Mouse (Mus musculus) neural tube, embryonic 13.5 days (tissue): ENCODE data around the gene Mast4. TPM values are rescaled to one million over a fixed set of nuclear protein-coding genes. Genes with fewer than 3 reads are reported as not detected.

Source experiments
- ATAC-seq: fragments of 200-750 bp; cut with Nextera tagmentation; 2 replicates; pipeline ENCODE4 v1.8.0; 2017; ENCODE audit warnings: low read depth, mild to moderate bottlenecking, moderate TSS enrichment, moderate library complexity
- H3K27ac ChIP-seq: fragments of 300-500 bp; sonication (generic); replicated peaks from 2 replicates; pipeline ENCODE4 v1.5.1; 2015; ENCODE audit warnings: moderate library complexity, mild to moderate bottlenecking, inconsistent platforms
- H3K27me3 ChIP-seq: fragments of 300-500 bp; sonication (generic); 2 replicates; pipeline ENCODE4 v1.6.1; 2015; ENCODE audit warnings: mild to moderate bottlenecking, inconsistent platforms
- H3K36me3 ChIP-seq: fragments of 300-500 bp; sonication (generic); 2 replicates; pipeline ENCODE4 v1.6.1; 2015; ENCODE audit warnings: mild to moderate bottlenecking, inconsistent platforms
- H3K4me1 ChIP-seq: fragments of 300-500 bp; sonication (generic); replicated peaks from 2 replicates; pipeline ENCODE4 v1.6.1; 2015; ENCODE audit warnings: inconsistent platforms
- H3K4me2 ChIP-seq: fragments of 300-500 bp; sonication (generic); 2 replicates; pipeline ENCODE4 v1.6.1; 2015; ENCODE audit warnings: inconsistent platforms, mild to moderate bottlenecking, moderate library complexity
- H3K4me3 ChIP-seq: fragments of 300-500 bp; sonication (generic); 2 replicates; pipeline ENCODE4 v1.5.1; 2015; ENCODE audit warnings: mild to moderate bottlenecking, inconsistent platforms
- H3K9ac ChIP-seq: fragments of 300-500 bp; sonication (generic); 2 replicates; pipeline ENCODE4 v1.6.1; 2015; ENCODE audit warnings: moderate library complexity, mild to moderate bottlenecking, inconsistent platforms
- H3K9me3 ChIP-seq: fragments of 300-500 bp; sonication (generic); 2 replicates; pipeline ENCODE4 v1.6.1; 2016; ENCODE audit warnings: inconsistent platforms
- WGBS: fragments of 180-500 bp; shearing (Covaris S2); methylation state at CpG from one replicate; pipeline ENCODE4 v1.1.7; 2015; 5-methylcytosine and 5-hydroxymethylcytosine counted together
- polyA plus RNA-seq: library from polyadenylated mRNA; unstranded; fragments of >200 nt; fragmentation: Nextera tagmentation; extraction: Ambion mirVana; gene quantifications from 2 replicates; pipeline ENCODE4 v1.2.1, GENCODE M21; 2015

Gene Mast4
- polyA plus RNA-seq, 1 experiment from 2014 or later = 19.5 TPM

DNA sequence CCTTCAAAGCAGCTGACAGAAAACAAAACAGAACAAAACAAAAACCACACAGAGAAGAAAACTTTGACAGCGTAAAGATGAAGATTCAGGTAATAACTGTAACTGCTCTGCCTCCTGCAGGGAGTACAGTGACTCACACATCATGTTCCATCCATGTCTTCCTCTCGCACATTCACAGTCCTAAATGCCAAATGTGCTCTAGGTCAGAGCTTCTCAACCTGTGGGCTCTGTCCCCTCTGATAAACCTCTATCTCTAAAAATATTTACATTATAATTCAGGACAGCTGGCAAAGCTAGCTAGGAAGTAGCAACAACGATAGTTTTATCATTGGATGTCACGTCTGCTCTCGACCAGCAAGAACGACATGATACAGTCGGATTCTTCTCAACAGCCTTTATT is 517.6 kb downstream of the Mast4 start:
- Histone ChIP-seq H3K4me1 (peaks cover 25% of the 10 kb centered on the region), H3K9ac (no peak overlapping the region), H3K27ac (no peak overlapping the region), H3K36me3 (no peaks in the 10 kb centered on the region), H3K9me3 (no peaks in the 10 kb centered on the region), H3K4me2 (no peak overlapping the region), H3K4me3 (no peak overlapping the region), H3K27me3 (no peaks in the 10 kb centered on the region)
- WGBS = 95% methylated on average over 7 of the region's 7 CpGs
- no peak for ATAC-seq

DNA sequence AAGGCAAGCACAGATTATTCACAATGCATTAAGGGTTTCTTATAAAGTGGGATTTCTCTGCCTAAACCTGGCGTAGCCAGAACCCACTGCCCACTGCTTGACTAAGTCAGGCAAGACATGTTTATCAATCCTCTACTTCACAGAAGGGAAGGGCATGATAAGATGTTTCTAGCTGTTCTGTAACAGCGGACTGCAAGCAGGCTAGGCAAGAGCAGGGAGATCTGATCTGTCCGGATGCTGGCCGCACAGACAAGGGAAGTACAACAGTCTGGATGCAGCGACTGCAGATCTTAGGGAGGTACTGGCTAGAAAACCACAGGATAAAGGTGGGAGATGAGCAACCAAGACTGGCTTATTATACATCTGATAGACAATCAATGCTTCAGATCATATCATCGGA is 519.1 kb downstream of the Mast4 start:
- 93% methylated on average over 6 of the region's 6 CpGs for WGBS
- Histone ChIP-seq H3K4me2 (no peak overlapping the region), H3K4me3 (no peak overlapping the region), H3K9ac (no peak overlapping the region), H3K27me3 (no peaks in the 10 kb centered on the region), H3K9me3 (no peaks in the 10 kb centered on the region), H3K36me3 (no peaks in the 10 kb centered on the region), H3K27ac (no peak overlapping the region), H3K4me1 (peaks cover 40% of the 10 kb centered on the region)
- ATAC-seq = no peak

DNA sequence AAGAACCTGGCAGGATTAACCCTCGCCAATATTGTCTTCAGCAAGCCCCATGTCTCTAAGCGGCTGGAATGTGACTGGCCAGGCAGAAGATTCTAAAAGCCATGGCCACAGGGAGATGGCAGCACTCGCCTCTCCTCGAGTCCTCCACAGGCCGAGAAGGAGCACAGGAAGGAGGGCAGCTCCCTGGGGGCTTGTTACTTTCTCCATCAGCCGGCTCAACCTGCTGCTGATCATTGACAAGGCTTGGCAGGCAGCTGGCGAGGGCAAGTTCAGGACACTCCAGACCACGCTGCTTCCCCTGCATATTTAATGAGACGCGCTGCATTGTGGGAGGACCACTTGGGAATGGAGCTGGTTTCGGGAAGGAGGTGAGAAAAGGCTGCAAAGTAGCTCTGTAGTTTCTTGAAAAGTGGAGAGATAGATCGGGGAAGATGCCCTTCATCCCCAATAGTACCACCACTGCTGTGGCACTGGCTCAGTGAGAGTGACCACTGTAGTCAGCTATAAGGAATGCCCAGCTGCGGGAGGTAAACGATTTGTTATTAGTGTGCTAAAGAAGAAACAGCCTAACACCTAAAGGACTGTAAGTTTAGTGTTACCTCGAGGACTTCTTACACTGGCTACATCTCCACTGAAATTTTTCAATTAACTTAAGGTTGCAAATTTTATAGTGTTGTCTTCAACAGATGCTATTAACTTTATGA is 523.0 kb downstream of the Mast4 start:
- peak overlapping the region; percentile 50; the same call in 1 of the 2 replicates for H3K9ac ChIP-seq
- peaks cover 42% of the 10 kb centered on the region for H3K4me1 ChIP-seq
- peak overlapping the region; percentile 69 for H3K27ac ChIP-seq
- H3K27me3 ChIP-seq = no peaks in the 10 kb centered on the region
- peak overlapping the region; percentile 31 for H3K4me3 ChIP-seq
- peak; percentile 73 for ATAC-seq
- peak overlapping the region; percentile 60 for H3K4me2 ChIP-seq
- no peaks in the 10 kb centered on the region for H3K36me3 ChIP-seq
- H3K9me3 ChIP-seq = no peaks in the 10 kb centered on the region
- 3% methylated on average over 15 of the region's 15 CpGs for WGBS

DNA sequence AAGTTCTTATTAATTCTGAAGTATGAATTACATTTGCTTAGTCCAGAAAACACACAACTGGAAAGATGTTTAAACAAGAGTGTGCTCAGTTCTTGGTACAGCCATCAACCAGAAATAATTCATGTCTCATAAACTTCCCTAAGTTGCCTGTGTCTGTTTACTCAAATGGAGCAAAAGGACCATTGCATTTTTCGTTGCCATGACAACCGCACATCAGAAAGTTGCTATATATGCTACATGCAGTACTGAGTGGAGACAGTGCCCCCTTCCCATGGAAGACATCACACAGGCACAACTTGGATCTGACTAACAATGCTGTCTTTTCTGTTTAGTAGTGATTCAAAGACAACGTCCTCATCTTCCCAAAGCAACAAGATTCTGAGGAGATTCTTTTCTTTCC is 527.6 kb downstream of the Mast4 start:
- no peaks in the 10 kb centered on the region for H3K27me3 ChIP-seq
- WGBS = 90% methylated on average over 3 of the region's 3 CpGs
- ATAC-seq = no peak

DNA sequence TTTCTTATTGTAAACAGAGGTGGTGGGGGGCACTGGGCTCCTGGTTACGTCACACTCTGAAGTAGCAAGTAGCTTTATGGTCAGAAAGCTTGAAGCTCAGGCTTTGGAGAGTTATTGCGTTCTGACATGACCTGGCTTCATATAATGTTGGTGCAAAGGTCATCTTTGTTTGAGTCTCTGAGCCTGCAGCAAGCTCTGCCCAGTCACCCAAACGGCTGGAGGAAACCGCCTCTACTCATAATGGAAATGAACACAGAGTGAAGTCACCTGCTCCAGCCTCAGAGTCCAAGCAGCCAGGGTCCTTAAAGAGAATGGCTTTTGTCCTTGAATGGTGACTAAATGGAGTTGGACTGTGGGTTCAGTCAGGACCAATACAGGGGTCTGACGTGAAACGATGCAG is 529.1 kb downstream of the Mast4 start:
- 74% methylated on average over 6 of the region's 6 CpGs for WGBS
- H3K36me3 ChIP-seq = no peaks in the 10 kb centered on the region

More for the DNA sequence above, 527.6 kb downstream of the Mast4 start:
- no peak overlapping the region for H3K4me2 ChIP-seq
- no peak overlapping the region for H3K9ac ChIP-seq
- no peaks in the 10 kb centered on the region for H3K36me3 ChIP-seq
- H3K9me3 ChIP-seq = no peaks in the 10 kb centered on the region
- no peak overlapping the region for H3K27ac ChIP-seq
- peaks cover 26% of the 10 kb centered on the region for H3K4me1 ChIP-seq
- no peak overlapping the region for H3K4me3 ChIP-seq

DNA sequence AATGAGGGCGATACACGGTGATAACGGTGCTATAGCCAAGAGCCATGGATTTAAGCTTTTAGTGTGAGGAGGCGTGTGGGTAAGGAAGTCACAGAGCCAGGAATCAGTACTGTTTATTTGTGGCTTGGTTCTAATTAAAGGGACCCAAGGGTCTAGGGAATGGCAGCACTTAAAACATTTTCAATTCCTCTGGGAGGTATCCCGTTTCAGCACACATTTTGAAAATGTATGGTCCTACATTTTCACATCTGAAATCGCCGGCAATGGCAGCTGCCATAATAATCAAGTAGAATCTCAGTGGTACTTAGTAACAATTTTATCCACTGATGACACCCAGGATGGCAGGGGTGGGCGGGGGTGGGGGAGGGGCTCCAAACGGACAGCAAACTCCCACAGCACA is 531.1 kb downstream of the Mast4 start:
- peak; percentile 32; the same call in 1 of the 2 replicates for ATAC-seq

More for the DNA sequence above, 529.1 kb downstream of the Mast4 start:
- H3K27me3 ChIP-seq = no peaks in the 10 kb centered on the region
- H3K4me2 ChIP-seq = no peak overlapping the region
- H3K9me3 ChIP-seq = no peaks in the 10 kb centered on the region
- peaks cover 12% of the 10 kb centered on the region for H3K4me1 ChIP-seq
- H3K4me3 ChIP-seq = no peak overlapping the region
- no peak for ATAC-seq
- no peak overlapping the region for H3K9ac ChIP-seq
- H3K27ac ChIP-seq = no peak overlapping the region

DNA sequence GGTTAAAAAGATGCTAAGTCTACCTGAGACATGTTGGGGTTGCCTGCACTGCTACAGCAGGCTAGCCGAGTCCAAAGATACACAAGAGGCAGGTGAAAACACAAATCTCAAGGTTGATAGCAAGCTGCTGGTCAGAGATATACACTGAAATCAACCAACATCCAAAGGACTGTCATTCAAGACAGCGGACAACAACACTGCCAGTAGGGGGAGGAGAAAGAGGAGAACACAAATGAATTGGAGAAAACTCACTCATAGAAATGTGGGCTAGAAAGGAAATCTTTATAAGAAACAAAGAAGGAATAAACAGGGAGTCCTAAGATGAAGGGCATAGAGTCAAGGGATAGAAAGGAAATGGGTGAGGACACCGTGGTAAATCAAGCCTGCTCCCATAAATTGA is 542.1 kb downstream of the Mast4 start:
- Histone ChIP-seq H3K4me2 (no peak overlapping the region), H3K36me3 (no peaks in the 10 kb centered on the region), H3K4me3 (no peak overlapping the region), H3K9ac (no peak overlapping the region), H3K27me3 (no peaks in the 10 kb centered on the region), H3K4me1 (no peaks in the 10 kb centered on the region; the same call in 1 of the 2 replicates), H3K27ac (no peak overlapping the region), H3K9me3 (no peaks in the 10 kb centered on the region)
- ATAC-seq = no peak
- 92% methylated on average over 3 of the region's 3 CpGs for WGBS

More for the DNA sequence above, 531.1 kb downstream of the Mast4 start:
- H3K9me3 ChIP-seq = no peaks in the 10 kb centered on the region
- H3K27me3 ChIP-seq = no peaks in the 10 kb centered on the region
- H3K27ac ChIP-seq = no peak overlapping the region
- no peak overlapping the region for H3K4me2 ChIP-seq
- H3K4me1 ChIP-seq = peaks cover 9% of the 10 kb centered on the region
- WGBS = 50% methylated on average over 9 of the region's 9 CpGs
- no peaks in the 10 kb centered on the region for H3K36me3 ChIP-seq
- H3K9ac ChIP-seq = no peak overlapping the region
- H3K4me3 ChIP-seq = no peak overlapping the region

DNA sequence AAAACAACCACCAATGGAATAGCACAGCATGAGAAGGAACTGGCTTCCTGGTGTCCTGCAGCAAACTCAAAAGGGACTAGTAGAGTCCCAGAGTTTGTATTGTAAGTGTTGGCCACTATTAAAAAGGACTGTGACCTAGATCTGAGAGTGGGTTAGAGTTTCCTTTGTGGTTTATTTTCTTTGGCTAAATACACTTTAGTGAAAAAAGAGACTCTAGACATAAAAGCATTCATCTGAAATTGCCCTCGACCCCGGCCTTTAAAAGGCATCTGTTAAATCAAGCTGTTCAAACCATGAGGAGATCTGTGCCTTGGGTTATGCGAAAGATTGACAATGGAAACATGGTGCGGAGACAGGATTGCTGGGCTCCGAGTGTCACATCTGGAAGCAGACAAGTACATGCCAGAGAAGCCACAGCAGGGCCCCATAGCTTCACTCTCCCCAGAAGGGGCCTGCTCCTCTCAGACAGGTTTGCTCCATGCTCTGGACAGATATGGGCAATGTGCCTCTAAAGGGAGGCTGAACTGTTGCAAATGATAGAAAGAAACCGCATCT is 543.6 kb downstream of the Mast4 start:
- no peak overlapping the region for H3K4me3 ChIP-seq
- no peak overlapping the region for H3K9ac ChIP-seq
- H3K27me3 ChIP-seq = no peaks in the 10 kb centered on the region
- no peak for ATAC-seq
- no peaks in the 10 kb centered on the region for H3K9me3 ChIP-seq
- H3K4me2 ChIP-seq = no peak overlapping the region
- H3K4me1 ChIP-seq = peaks cover 4% of the 10 kb centered on the region
- H3K27ac ChIP-seq = no peak overlapping the region
- 46% methylated on average over 6 of the region's 6 CpGs for WGBS
- H3K36me3 ChIP-seq = no peaks in the 10 kb centered on the region

DNA sequence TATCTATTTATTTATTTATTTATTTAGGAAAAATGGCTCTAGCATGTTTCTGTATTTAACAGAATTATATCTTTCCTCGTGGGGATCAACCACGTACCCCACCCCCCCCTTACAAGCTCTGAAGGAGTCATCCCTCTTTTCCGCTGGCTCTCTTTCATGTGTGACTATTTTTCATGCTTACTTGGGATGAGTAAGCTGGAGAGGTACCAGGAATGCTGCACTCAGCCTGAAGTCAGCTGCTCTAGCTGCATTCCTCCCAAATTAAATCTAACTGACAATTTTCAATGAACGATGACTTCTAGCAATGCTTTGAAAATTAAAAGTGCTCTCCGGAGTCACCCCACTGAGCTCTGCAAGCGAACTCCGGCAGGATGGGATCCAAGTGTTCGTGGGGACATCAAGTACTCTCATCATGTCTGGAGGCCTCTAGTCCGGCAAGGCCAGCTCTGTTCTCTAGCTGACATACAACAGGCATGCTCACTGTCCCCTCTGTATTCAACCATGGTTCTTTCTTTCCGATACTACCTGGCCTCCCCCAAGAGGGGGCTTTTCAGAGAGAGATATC is 547.5 kb downstream of the Mast4 start:
- Histone ChIP-seq H3K9me3 (no peaks in the 10 kb centered on the region), H3K36me3 (no peaks in the 10 kb centered on the region), H3K9ac (no peak overlapping the region), H3K27ac (no peak overlapping the region), H3K4me3 (no peak overlapping the region), H3K4me1 (peaks cover 4% of the 10 kb centered on the region), H3K27me3 (no peaks in the 10 kb centered on the region), H3K4me2 (no peak overlapping the region)
- WGBS = 76% methylated on average over 10 of the region's 10 CpGs
- no peak for ATAC-seq

DNA sequence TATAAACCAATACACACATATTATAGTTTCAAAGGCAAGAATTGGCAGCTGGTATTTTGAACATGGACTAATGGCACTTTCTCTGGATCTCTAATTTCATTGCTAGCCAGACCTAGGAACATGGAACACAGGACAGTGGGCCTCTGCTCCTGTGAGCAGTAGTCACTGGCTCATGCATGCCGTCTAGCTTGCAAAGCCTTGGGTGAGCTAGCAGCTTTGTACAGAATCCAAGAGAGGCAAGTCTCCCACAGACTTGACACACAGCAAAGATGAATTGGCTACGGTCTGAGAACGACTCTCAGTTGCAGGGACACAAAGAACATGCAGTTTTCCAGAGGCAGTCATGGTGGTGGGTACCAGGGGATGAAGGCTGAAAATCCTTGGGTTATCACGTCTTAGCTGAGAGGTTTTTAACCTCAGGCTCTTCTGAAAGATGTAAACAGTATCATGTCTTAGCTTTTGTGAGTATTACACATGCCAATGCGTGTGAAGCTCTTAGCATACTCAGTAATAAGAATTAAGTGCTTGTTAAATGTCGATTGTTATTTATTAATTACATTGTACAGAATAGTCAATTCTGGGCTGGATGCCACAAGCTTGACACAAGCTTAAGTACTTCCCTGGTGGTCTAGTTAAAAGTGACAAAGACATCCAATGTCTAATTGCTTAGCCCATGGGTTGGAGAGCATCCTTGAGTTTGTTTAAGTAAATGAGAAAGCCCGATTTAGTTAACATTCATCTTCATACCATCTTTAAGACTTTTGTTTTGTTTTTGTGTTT is 550.6 kb downstream of the Mast4 start:
- Histone ChIP-seq H3K36me3 (no peaks in the 10 kb centered on the region), H3K27ac (no peak overlapping the region), H3K9ac (no peak overlapping the region), H3K4me1 (peaks cover 8% of the 10 kb centered on the region), H3K9me3 (no peaks in the 10 kb centered on the region), H3K27me3 (no peaks in the 10 kb centered on the region), H3K4me3 (no peak overlapping the region), H3K4me2 (no peak overlapping the region)
- 58% methylated on average over 7 of the region's 7 CpGs for WGBS
- ATAC-seq = no peak

DNA sequence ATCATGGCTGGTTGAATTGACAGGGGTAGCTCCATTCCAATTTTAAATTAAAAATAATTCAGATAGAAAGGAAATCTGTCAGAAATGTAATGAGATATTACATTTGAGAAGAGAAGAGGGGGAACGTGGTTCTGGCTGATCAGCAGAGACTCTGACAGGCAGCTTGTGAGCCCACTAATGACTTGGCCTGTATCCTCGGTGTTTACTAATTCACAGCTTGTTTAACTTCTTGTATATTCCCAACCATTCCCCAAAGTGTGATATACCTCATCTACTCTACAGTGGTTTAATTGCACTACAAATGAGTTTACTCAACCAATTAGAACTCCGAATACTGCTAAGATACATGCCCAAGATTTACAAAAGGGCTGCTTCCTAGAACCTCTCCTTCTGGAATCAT is 555.0 kb downstream of the Mast4 start:
- no peak for ATAC-seq
- no peak overlapping the region for H3K9ac ChIP-seq
- no peak overlapping the region for H3K27ac ChIP-seq
- peaks cover 13% of the 10 kb centered on the region for H3K4me1 ChIP-seq
- H3K36me3 ChIP-seq = no peaks in the 10 kb centered on the region
- no peaks in the 10 kb centered on the region for H3K27me3 ChIP-seq
- no peaks in the 10 kb centered on the region for H3K9me3 ChIP-seq
- WGBS = 54% methylated on average over 3 of the region's 3 CpGs
- H3K4me2 ChIP-seq = no peak overlapping the region
- H3K4me3 ChIP-seq = no peak overlapping the region

DNA sequence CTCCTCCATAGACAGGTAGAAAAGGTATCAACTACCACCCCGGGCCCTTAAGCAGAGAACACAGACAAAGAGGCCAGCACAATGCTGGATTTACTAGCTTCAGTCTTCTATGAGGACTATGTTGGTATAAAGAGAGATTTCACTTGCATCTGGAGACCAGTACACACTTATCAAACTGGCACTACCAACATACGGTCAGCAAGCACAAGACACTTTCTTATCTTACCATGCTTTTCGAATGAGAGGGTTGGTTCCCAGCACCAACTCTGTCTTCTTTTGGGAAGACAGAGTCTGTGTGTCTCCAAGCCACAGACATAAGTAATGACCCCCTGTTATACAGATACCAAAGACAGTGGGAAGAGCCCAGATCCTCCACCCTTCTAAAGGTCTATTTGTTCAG is 555.4 kb downstream of the Mast4 start:
- Histone ChIP-seq H3K4me2 (no peak overlapping the region), H3K4me1 (peaks cover 17% of the 10 kb centered on the region), H3K27ac (no peak overlapping the region), H3K4me3 (no peak overlapping the region), H3K9ac (no peak overlapping the region), H3K27me3 (no peaks in the 10 kb centered on the region), H3K36me3 (no peaks in the 10 kb centered on the region), H3K9me3 (no peaks in the 10 kb centered on the region)
- ATAC-seq = no peak
- WGBS = 93% methylated on average over 3 of the region's 3 CpGs
